Mouse (Mus musculus) erythroblast, embryonic 14.5 days (primary cell): Measurements from ENCODE around the gene Gpc6. TPM values are rescaled to one million over a fixed set of nuclear protein-coding genes. Genes with fewer than 3 reads are reported as not detected.

ENCODE experiments used
- H3K27me3 ChIP-seq: 2 replicates; pipeline ENCODE4 v1.6.1; 2012; ENCODE audit warnings: inconsistent platforms; ENCODE audit not compliant: control insufficient read depth
- H3K36me3 ChIP-seq: 2 replicates; pipeline ENCODE4 v1.6.1; 2012; ENCODE audit warnings: mild to moderate bottlenecking, inconsistent platforms; ENCODE audit not compliant: control insufficient read depth
- H3K4me1 ChIP-seq: 2 replicates; pipeline ENCODE4 v1.6.1; 2012; ENCODE audit warnings: inconsistent platforms; ENCODE audit not compliant: control insufficient read depth
- H3K4me3 ChIP-seq: replicated peaks from 2 replicates; pipeline ENCODE3; 2012; ENCODE audit warnings: moderate library complexity, mild to moderate bottlenecking, inconsistent platforms
- H3K9me3 ChIP-seq: 2 replicates; pipeline ENCODE4 v1.6.1; 2012; ENCODE audit warnings: low read length, inconsistent platforms, mixed read lengths; ENCODE audit not compliant: control insufficient read depth
- GATA1 ChIP-seq: IDR thresholded peaks from 2 replicates; pipeline ENCODE4 v1.6.1; 2012; ENCODE audit warnings: low read length, inconsistent platforms, mixed read lengths
- TAL1 ChIP-seq: IDR thresholded peaks from 3 replicates; pipeline ENCODE4 v1.6.1; 2012; ENCODE audit warnings: low read length, inconsistent platforms, mixed read lengths
- polyA plus RNA-seq: library from polyadenylated mRNA; stranded (reverse); fragments of >175 nt; gene quantifications from 2 replicates; pipeline ENCODE4 v1.2.3, GENCODE M21; 2012

Gene Gpc6
- polyA plus RNA-seq, 1 experiment, result not detected

DNA sequence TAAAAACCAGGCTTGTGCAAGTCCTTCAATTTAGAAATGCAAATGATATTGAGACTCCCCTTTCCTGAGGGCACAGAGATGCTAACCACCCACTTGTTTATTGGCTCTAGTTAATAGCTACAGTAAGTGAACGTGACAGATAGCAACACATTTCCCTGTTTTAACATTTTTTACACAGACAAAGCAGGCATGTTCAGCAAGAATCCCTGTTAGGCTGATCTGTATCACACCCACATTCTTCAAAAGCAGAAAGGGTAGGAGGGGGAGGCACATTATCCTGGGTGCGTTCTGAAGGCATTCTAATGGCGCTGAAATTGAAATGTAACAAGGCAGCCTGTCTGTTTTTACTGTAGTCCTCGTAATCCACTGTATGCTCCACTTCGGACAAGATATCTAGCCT, 674.6 kb downstream of the Gpc6 start:
- H3K4me3 ChIP-seq, result no peak overlapping the region
- H3K9me3 ChIP-seq, result peaks cover 17% of the 10 kb centered on the region
- H3K4me1 ChIP-seq, result no peaks in the 10 kb centered on the region
- no peaks in the 10 kb centered on the region for H3K27me3 ChIP-seq
- no peaks in the 10 kb centered on the region for H3K36me3 ChIP-seq
- TF ChIP-seq GATA1 (no peak), TAL1 (no peak)

DNA sequence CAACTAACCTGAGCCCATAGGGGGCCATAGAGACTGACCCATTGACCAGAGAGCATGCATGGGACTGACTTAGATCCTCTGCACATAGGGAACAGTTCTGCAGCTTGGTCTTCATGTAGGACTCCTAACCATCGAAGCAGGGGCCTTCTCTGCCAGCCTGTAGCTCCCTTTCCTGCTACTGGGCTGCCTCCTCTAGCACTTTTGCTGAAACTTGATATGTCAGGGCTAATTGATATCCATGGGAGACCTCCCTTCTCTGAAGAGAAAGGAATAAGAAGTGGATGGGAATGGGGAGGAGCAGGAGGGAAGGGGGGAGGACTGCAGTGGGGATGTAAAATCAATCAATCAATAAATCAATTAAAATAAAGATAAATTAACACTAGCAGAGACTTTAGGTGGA, 678.7 kb downstream of the Gpc6 start:
- H3K9me3 ChIP-seq, result peaks cover 16% of the 10 kb centered on the region
- H3K36me3 ChIP-seq, result no peaks in the 10 kb centered on the region
- H3K27me3 ChIP-seq, result no peaks in the 10 kb centered on the region
- TF ChIP-seq GATA1 (no peak), TAL1 (no peak)
- H3K4me1 ChIP-seq, result no peaks in the 10 kb centered on the region
- H3K4me3 ChIP-seq, result no peak overlapping the region

DNA sequence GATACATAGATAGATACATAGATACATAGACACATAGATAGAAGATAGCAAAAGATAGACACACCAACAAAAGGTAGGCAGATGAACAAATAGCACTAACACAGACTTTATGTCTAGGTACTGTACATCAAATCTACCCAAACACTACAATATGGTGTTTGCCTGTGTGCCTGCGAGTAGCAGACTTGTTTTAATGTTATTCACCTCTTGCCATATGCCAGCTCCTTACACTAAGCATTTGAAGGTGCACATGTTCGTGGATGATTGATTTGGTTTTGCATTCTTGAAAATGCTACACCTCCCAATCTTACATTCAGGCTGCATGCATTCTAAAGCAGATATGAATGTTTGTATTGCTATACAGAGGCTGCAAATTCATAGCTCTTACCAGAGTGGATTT, 680.6 kb downstream of the Gpc6 start:
- Histone ChIP-seq H3K9me3 (peaks cover 24% of the 10 kb centered on the region), H3K4me3 (no peak overlapping the region), H3K36me3 (no peaks in the 10 kb centered on the region), H3K27me3 (no peaks in the 10 kb centered on the region), H3K4me1 (no peaks in the 10 kb centered on the region)
- no peak for TF ChIP-seq TAL1
- TF ChIP-seq GATA1, result no peak

DNA sequence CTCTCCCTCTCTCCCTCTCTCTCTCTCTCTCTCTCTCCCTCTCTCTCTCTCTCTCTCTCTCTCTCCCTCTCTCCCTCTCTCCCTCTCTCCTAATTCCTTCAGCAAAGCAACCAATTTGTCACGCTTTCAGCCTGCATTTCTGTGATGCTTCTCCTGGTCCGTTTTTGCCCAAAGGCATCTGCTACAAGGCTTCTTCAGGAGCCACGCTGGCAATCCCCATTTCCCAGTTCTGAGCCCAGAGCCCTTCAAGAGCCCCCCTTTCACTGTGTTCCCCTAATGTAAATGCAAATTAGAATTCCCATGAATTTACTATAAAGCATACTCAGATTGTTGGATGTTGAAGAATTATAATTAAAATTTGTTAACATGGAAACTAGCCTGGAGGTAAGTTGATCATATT, 686.0 kb downstream of the Gpc6 start:
- TF ChIP-seq GATA1 (no peak), TAL1 (no peak)
- Histone ChIP-seq H3K27me3 (no peaks in the 10 kb centered on the region), H3K9me3 (peaks cover 16% of the 10 kb centered on the region), H3K36me3 (no peaks in the 10 kb centered on the region), H3K4me1 (no peaks in the 10 kb centered on the region), H3K4me3 (no peak overlapping the region)

DNA sequence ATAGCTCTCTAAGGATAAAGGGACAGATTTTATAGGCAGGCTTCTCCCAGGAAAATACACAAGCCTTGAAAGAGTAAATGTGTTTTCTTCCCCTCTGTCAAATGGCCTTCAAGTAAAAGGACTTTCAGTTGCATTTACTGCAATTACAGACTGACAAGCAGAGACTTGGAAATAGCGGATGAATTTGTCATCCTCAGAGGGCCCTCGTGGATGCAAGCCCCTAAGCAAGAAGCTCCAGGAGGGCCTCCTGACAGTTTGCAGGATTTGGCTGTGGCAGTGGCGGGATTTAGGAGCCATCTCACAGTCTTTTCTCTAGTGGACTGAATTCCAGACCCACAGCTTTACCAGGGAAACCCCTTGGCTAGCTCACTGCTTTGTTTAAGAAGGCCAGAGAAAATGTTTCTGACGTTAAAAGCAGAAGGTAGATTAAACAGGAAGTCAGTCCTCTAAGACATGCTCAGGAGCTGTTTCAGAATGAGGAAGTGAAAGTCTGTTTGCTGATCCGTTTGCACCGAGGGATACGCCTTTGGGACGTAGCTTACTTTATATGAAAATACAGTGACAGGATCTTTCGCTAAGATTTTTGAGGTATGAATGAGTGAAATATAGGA, 700.1 kb downstream of the Gpc6 start:
- Histone ChIP-seq H3K27me3 (no peaks in the 10 kb centered on the region), H3K4me3 (no peak overlapping the region), H3K9me3 (peaks cover 21% of the 10 kb centered on the region), H3K36me3 (no peaks in the 10 kb centered on the region), H3K4me1 (no peaks in the 10 kb centered on the region)
- TF ChIP-seq GATA1 (no peak), TAL1 (no peak)

DNA sequence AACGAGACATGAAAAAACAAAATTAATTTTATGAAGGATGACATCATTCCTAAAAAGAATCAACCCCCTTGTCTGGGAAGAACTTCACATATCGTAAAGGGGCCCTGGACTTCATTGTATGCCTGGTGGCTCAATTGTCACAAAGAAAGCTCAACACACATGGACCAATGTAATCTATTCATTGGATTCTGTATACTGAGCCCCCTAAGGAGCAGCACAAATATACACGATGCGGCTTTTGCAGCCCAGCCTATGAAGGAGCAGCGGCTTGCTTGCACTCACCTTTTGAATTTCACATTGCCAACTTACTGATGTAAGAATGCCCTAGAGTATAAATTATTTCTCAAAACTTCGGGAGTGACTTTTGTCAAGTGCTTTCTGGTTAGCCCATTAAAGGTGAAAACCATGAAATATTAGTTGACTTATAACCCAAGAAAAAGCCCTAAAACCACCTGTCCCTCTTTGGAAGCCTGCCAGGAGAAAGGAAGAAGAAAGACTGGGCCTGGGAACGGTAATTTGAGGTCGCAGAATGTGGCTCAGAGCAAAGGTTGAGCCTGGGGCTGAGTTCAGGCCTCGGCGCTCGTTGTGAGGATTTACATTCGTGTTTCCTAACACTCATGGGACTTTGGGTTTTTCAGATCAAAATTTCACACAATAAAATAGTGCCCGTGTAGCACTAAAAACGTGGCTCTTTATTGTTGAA, 709.3 kb downstream of the Gpc6 start:
- H3K4me3 ChIP-seq, result no peak overlapping the region
- peaks cover 12% of the 10 kb centered on the region; the same call in 1 of the 2 replicates for H3K9me3 ChIP-seq
- no peaks in the 10 kb centered on the region for H3K27me3 ChIP-seq
- TF ChIP-seq GATA1 (no peak), TAL1 (no peak)
- no peaks in the 10 kb centered on the region for H3K36me3 ChIP-seq
- no peaks in the 10 kb centered on the region for H3K4me1 ChIP-seq

DNA sequence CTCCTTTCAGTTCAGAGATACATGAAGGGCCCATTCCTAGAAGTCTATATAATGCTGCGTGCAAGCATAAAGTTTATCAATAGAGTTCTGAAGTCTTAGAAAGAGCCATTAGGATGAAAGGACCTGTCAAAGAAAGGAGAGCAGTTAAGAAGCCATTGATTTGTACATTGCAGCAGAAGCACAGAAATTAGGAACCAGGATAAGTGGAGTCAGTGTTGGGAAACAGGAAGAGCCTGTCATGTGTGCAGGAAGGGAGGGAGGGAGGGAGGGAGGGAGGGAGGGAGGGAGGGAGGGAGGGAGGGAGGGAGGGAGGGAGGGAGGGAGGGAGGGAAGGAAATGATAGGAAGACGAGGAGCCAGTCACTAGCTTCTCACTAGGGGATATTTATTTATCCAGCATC, 716.7 kb downstream of the Gpc6 start:
- no peaks in the 10 kb centered on the region for H3K4me1 ChIP-seq
- no peaks in the 10 kb centered on the region for H3K27me3 ChIP-seq
- no peak overlapping the region for H3K4me3 ChIP-seq
- no peak for TF ChIP-seq GATA1
- no peak for TF ChIP-seq TAL1
- H3K36me3 ChIP-seq, result no peaks in the 10 kb centered on the region
- H3K9me3 ChIP-seq, result peaks cover 12% of the 10 kb centered on the region; the same call in 1 of the 2 replicates

DNA sequence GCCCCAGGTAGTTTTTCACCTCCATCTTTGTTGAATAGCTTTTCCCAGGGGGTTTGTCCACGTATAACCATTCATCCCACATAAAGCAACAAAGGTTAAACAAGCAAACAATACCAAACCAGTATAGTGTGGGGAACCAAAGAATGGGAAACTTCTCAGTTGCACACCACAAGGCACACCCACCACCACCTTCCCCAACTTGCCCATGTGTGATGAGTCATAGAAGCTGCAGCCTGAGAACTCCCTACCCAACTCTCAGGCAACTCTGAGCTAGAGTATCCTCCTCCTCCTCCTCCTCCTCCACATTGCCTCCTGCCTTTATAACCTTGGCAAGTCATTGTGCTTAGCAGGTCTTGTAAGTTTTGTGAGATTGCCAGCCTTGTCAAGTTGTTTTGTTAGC, 718.0 kb downstream of the Gpc6 start:
- no peaks in the 10 kb centered on the region for H3K4me1 ChIP-seq
- no peaks in the 10 kb centered on the region for H3K36me3 ChIP-seq
- no peaks in the 10 kb centered on the region for H3K27me3 ChIP-seq
- peaks cover 10% of the 10 kb centered on the region; the same call in 1 of the 2 replicates for H3K9me3 ChIP-seq
- TF ChIP-seq TAL1 (no peak), GATA1 (no peak)
- no peak overlapping the region for H3K4me3 ChIP-seq

DNA sequence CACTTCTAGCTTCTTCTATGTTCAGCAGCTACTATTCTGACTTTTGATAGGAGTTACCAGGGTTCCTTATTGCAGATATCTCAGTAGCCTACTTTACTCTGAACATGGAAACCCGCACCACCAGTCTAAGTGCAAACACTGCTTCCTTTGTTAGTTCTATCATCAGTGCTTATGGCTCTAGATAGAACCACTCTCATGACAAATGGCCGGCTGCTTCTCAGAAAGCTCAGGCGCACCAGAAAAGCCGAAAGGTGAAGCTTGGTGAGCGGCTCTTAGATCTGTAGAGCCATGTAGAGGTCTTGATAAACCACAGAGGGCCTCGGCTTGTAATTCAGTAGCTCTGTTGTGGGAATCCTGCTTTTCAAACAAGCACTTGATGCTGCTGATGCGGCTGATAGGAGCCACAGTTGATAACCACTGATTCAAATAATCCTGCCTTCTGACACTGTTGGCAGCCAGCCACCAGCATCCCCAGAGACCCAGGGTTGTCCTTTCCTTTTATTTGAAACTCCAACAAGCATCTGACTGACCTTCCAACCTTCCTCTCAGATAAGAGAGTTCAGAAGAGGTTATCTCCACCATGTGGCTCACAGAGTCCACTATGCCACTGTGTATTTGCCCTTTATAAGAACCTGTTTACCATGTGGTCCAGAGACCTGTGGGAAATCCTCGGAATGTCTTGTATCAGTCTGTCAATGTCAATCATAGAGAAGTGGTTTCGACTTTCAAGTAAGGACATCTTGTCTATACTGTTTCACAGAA, 723.3 kb downstream of the Gpc6 start:
- no peaks in the 10 kb centered on the region for H3K4me1 ChIP-seq
- no peaks in the 10 kb centered on the region for H3K36me3 ChIP-seq
- no peak for TF ChIP-seq GATA1
- no peak for TF ChIP-seq TAL1
- H3K4me3 ChIP-seq, result no peak overlapping the region
- H3K27me3 ChIP-seq, result no peaks in the 10 kb centered on the region
- peaks cover 10% of the 10 kb centered on the region for H3K9me3 ChIP-seq
